Mouse (Mus musculus) liver, postnatal 0 days (tissue): ENCODE measurements around the gene Dbn1.

Experiments used
- CTCF ChIP-seq: sonication (generic); IDR thresholded peaks from 2 replicates; pipeline ENCODE4 v1.5.1; 2016; ENCODE audit warnings: antibody characterized with exemption, low read depth
- EP300 ChIP-seq: IDR thresholded peaks from 2 replicates; pipeline ENCODE4 v1.6.1; 2016; ENCODE audit warnings: antibody characterized with exemption, low read depth, mild to moderate bottlenecking

DNA sequence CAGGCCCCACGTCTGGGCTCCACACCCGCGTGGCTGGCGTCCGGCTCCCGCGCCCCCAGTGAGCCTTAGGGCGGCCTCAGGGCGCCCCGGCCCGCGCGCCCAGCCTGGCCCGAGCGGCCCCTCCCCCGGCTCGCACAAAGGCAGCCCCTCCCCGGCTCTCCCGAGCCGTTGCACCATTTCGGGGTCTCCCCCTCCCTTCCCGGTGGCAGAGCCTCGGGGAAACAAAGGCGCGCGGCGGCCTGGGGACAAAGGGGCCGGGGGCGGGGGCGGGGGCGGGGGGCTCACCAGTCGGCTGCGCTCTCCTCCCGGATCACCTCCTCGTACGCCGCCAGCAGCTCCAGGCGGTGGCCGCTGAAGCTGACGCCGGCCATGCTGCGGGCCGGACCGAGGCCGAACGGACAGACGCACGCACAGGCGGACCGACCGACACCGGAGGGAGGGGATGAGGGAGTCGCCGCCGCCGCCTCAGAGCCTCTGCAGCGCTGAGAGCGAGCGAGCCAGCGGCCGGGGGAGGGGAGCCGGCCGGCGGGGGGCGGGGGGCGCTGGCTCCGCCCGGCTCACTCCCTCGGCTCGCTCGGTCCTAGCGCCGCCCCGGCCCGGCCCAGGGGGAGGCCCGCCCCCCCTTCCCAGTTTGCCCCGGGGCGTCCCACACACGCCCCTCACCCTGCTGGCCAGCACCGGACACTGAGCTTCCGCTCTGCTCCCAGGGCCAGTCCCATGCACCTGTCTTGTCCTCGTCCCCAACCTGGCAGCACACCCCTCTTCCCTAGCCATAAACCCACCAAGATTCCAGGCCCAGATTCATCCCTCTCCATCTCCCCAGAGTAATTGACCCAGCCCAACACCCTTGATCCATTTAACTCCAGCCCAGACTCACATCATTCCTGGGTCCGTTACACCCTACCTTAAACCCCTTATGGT is at the start of gene Dbn1:
- no peak for TF ChIP-seq CTCF
- no peak for TF ChIP-seq EP300
